Mouse (Mus musculus): Measurements from ENCODE around the gene Acot6. TPM values are rescaled to one million over a fixed set of nuclear protein-coding genes. Genes with fewer than 3 reads are reported as not detected.
A peak's percentile ranks its signal among the peaks of the same experiment; 100 is the strongest.
"Not testable (repeated sequence)": the region's sequence is repeated elsewhere in the genome, so short reads cannot be mapped to it uniquely, and the experiment has no call there.

Gene Acot6
- polyA plus RNA-seq, 1 experiment from 2014 or later: 0.41 TPM

- Histone ChIP-seq H3K4me3 (ENCODE audit: low read depth, low read length) (no peak overlapping the region), H3K36me3 (ENCODE audit: control insufficient read depth, insufficient read depth) (no peaks in the 10 kb centered on the region), H3K9me3 (replicated peaks; ENCODE audit: control insufficient read depth, low read length) (no peaks in the 10 kb centered on the region), H3K4me2 (ENCODE audit: low read depth, low read length) (no peak overlapping the region), H3K27ac (ENCODE audit: low read length) (no peak overlapping the region), H3K9ac (ENCODE audit: low read depth, low read length) (no peak overlapping the region), H3K4me1 (ENCODE audit: control insufficient read depth, low read depth, low read length) (no peaks in the 10 kb centered on the region), H3K27me3 (ENCODE audit: control insufficient read depth, insufficient read depth, low read depth, low read length) (no peaks in the 10 kb centered on the region)
- no peak for ATAC-seq (ENCODE audit: low read depth)
- 59% methylated on average over 2 of the region's 2 CpGs for WGBS (ENCODE audit: insufficient replicate concordance)
Measured at GRCm38 (mm10) chr12:84083842-84084241, 16.6 kb upstream of the Acot6 start.

DNA sequence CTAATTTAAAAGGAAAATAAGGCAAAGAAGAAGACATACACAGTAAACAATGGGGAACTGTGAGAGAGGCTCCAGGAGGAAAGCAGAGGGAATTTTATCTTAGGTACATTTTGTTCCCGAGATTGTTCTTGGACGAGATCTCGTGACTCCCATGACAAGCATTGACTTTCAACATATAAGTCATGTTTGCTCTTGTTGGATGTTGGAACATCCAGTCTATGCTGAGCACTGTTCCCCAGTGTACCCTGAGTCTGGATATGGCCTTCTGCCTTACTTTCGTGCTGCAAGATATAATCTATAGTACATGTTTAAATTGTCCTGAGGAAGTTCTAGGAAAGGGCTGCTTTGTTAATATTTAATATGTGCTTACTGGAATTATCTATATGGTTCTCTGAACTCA, 15.9 kb upstream of the Acot6 start:
- no peak overlapping the region for H3K4me2 ChIP-seq (ENCODE audit: low read depth, low read length)
- ATAC-seq (ENCODE audit: low read depth): no peak
- 62% methylated on average over 4 of the region's 4 CpGs for WGBS (ENCODE audit: insufficient replicate concordance)
- no peaks in the 10 kb centered on the region for H3K27me3 ChIP-seq (ENCODE audit: control insufficient read depth, insufficient read depth, low read depth, low read length)
- H3K4me1 ChIP-seq (ENCODE audit: control insufficient read depth, low read depth, low read length): no peaks in the 10 kb centered on the region
- no peaks in the 10 kb centered on the region for H3K9me3 ChIP-seq (replicated peaks; ENCODE audit: control insufficient read depth, low read length)
- H3K9ac ChIP-seq (ENCODE audit: low read depth, low read length): no peak overlapping the region
- H3K36me3 ChIP-seq (ENCODE audit: control insufficient read depth, insufficient read depth): no peaks in the 10 kb centered on the region
- H3K27ac ChIP-seq (ENCODE audit: low read length): no peak overlapping the region
- H3K4me3 ChIP-seq (ENCODE audit: low read depth, low read length): no peak overlapping the region

DNA sequence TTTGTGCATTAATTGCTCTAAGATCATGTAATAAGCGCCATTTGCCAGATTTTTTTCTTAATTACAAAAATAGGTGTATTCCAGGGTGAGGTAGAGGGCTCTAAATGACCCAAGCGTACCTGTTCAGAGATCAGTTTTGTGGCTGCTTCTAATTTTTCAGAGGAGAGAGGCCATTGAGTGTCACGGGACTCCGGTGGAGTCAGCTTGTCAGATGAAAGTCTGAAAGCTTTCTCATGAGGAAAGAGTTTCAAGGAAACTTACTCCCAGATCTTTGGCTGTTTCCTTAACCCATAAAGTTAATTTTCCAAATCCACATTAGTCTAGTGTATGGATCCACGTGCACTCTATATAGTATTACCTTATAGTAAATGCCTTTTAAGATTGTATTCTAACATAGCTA, 5.8 kb upstream of the Acot6 start:
- 68% methylated on average over 5 of the region's 5 CpGs for WGBS (ENCODE audit: insufficient replicate concordance)
- not testable (repeated sequence) for H3K9ac ChIP-seq (ENCODE audit: low read depth, low read length); H3K36me3 ChIP-seq (ENCODE audit: control insufficient read depth, insufficient read depth); H3K9me3 ChIP-seq (replicated peaks; ENCODE audit: control insufficient read depth, low read length); H3K4me2 ChIP-seq (ENCODE audit: low read depth, low read length); H3K4me3 ChIP-seq (ENCODE audit: low read depth, low read length); H3K27ac ChIP-seq (ENCODE audit: low read length); ATAC-seq (ENCODE audit: low read depth); H3K27me3 ChIP-seq (ENCODE audit: control insufficient read depth, insufficient read depth, low read depth, low read length); H3K4me1 ChIP-seq (ENCODE audit: control insufficient read depth, low read depth, low read length)

GRCm38 (mm10) chr12:84099605-84100004, 849 bp upstream of the Acot6 start:
- ATAC-seq (ENCODE audit: low read depth): no peak
- H3K27ac ChIP-seq (ENCODE audit: low read length): no peak overlapping the region
- no peak overlapping the region for H3K4me2 ChIP-seq (ENCODE audit: low read depth, low read length)

GRCm38 (mm10) chr12:84100071-84100470, 383 bp upstream of the Acot6 start:
- 21% methylated on average over 1 of the region's 1 CpGs for WGBS (ENCODE audit: insufficient replicate concordance)
- Histone ChIP-seq H3K4me2 (ENCODE audit: low read depth, low read length) (peak overlapping the region; percentile 77; the same call in 1 of the 2 replicates), H3K36me3 (ENCODE audit: control insufficient read depth, insufficient read depth) (no peaks in the 10 kb centered on the region), H3K27ac (ENCODE audit: low read length) (no peak overlapping the region), H3K4me1 (ENCODE audit: control insufficient read depth, low read depth, low read length) (peaks cover 3% of the 10 kb centered on the region; the same call in 1 of the 2 replicates), H3K27me3 (ENCODE audit: control insufficient read depth, insufficient read depth, low read depth, low read length) (no peaks in the 10 kb centered on the region), H3K9me3 (replicated peaks; ENCODE audit: control insufficient read depth, low read length) (no peaks in the 10 kb centered on the region), H3K9ac (ENCODE audit: low read depth, low read length) (no peak overlapping the region), H3K4me3 (ENCODE audit: low read depth, low read length) (no peak overlapping the region)
- no peak for ATAC-seq (ENCODE audit: low read depth)

More at GRCm38 (mm10) chr12:84099605-84100004, 849 bp upstream of the Acot6 start:
- H3K9ac ChIP-seq (ENCODE audit: low read depth, low read length): no peak overlapping the region
- H3K9me3 ChIP-seq (replicated peaks; ENCODE audit: control insufficient read depth, low read length): no peaks in the 10 kb centered on the region
- no peaks in the 10 kb centered on the region for H3K27me3 ChIP-seq (ENCODE audit: control insufficient read depth, insufficient read depth, low read depth, low read length)
- H3K36me3 ChIP-seq (ENCODE audit: control insufficient read depth, insufficient read depth): no peaks in the 10 kb centered on the region
- H3K4me3 ChIP-seq (ENCODE audit: low read depth, low read length): no peak overlapping the region
- 60% methylated on average over 2 of the region's 2 CpGs for WGBS (ENCODE audit: insufficient replicate concordance)
- peaks cover 3% of the 10 kb centered on the region; the same call in 1 of the 2 replicates for H3K4me1 ChIP-seq (ENCODE audit: control insufficient read depth, low read depth, low read length)

DNA sequence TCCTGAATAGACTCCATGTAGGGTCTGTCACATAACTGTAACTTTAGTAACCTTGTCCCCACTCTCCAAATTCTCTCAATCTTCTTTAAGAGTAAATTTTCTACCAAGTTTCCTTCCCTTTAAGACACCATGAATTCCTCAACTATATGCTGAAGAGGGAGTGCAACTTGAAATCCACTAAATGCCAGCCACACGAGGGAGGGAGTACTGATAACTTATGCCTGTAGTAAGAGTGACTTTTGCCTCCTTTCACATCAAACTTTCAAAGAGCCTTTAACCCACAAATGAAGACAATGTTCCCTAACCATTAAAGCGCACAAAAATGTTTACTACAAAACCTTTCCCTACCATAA, 1.0 kb downstream of the Acot6 start:
- no peaks in the 10 kb centered on the region for H3K9me3 ChIP-seq (replicated peaks; ENCODE audit: control insufficient read depth, low read length)
- peak overlapping the region; percentile 77 for H3K4me2 ChIP-seq (ENCODE audit: low read depth, low read length)
- H3K4me3 ChIP-seq (ENCODE audit: low read depth, low read length): peak overlapping the region; percentile 61
- WGBS (ENCODE audit: insufficient replicate concordance): 49% methylated on average over 2 of the region's 2 CpGs
- ATAC-seq (ENCODE audit: low read depth): no peak
- no peak overlapping the region for H3K27ac ChIP-seq (ENCODE audit: low read length)
- H3K4me1 ChIP-seq (ENCODE audit: control insufficient read depth, low read depth, low read length): peaks cover 3% of the 10 kb centered on the region; the same call in 1 of the 2 replicates
- H3K27me3 ChIP-seq (ENCODE audit: control insufficient read depth, insufficient read depth, low read depth, low read length): no peaks in the 10 kb centered on the region
- no peaks in the 10 kb centered on the region for H3K36me3 ChIP-seq (ENCODE audit: control insufficient read depth, insufficient read depth)
- no peak overlapping the region for H3K9ac ChIP-seq (ENCODE audit: low read depth, low read length)

- no peak for ATAC-seq (ENCODE audit: low read depth)
- Histone ChIP-seq H3K4me2 (ENCODE audit: low read depth, low read length) (no peak overlapping the region), H3K27me3 (ENCODE audit: control insufficient read depth, insufficient read depth, low read depth, low read length) (no peaks in the 10 kb centered on the region), H3K9ac (ENCODE audit: low read depth, low read length) (no peak overlapping the region), H3K4me3 (ENCODE audit: low read depth, low read length) (no peak overlapping the region), H3K9me3 (replicated peaks; ENCODE audit: control insufficient read depth, low read length) (no peaks in the 10 kb centered on the region), H3K4me1 (ENCODE audit: control insufficient read depth, low read depth, low read length) (no peaks in the 10 kb centered on the region), H3K27ac (ENCODE audit: low read length) (no peak overlapping the region), H3K36me3 (ENCODE audit: control insufficient read depth, insufficient read depth) (no peaks in the 10 kb centered on the region)
- WGBS (ENCODE audit: insufficient replicate concordance): 76% methylated on average over 3 of the region's 3 CpGs
Measured at GRCm38 (mm10) chr12:84107012-84107411, 6.6 kb downstream of the Acot6 start.

GRCm38 (mm10) chr12:84107692-84108091, 7.2 kb downstream of the Acot6 start:
- no peaks in the 10 kb centered on the region for H3K9me3 ChIP-seq (replicated peaks; ENCODE audit: control insufficient read depth, low read length)
- H3K4me3 ChIP-seq (ENCODE audit: low read depth, low read length): no peak overlapping the region
- no peaks in the 10 kb centered on the region for H3K4me1 ChIP-seq (ENCODE audit: control insufficient read depth, low read depth, low read length)
- no peak overlapping the region for H3K9ac ChIP-seq (ENCODE audit: low read depth, low read length)
- 41% methylated on average over 1 of the region's 1 CpGs for WGBS (ENCODE audit: insufficient replicate concordance)
- no peaks in the 10 kb centered on the region for H3K36me3 ChIP-seq (ENCODE audit: control insufficient read depth, insufficient read depth)
- no peaks in the 10 kb centered on the region for H3K27me3 ChIP-seq (ENCODE audit: control insufficient read depth, insufficient read depth, low read depth, low read length)
- no peak overlapping the region for H3K4me2 ChIP-seq (ENCODE audit: low read depth, low read length)
- no peak overlapping the region for H3K27ac ChIP-seq (ENCODE audit: low read length)
- no peak for ATAC-seq (ENCODE audit: low read depth)

- no peaks in the 10 kb centered on the region for H3K27me3 ChIP-seq (ENCODE audit: control insufficient read depth, insufficient read depth, low read depth, low read length)
- no peak overlapping the region for H3K27ac ChIP-seq (ENCODE audit: low read length)
- no peaks in the 10 kb centered on the region; the same call in 1 of the 2 replicates for H3K4me1 ChIP-seq (ENCODE audit: control insufficient read depth, low read depth, low read length)
- H3K9ac ChIP-seq (ENCODE audit: low read depth, low read length): no peak overlapping the region
- no peak for ATAC-seq (ENCODE audit: low read depth)
- no peak overlapping the region for H3K4me2 ChIP-seq (ENCODE audit: low read depth, low read length)
- no peak overlapping the region for H3K4me3 ChIP-seq (ENCODE audit: low read depth, low read length)
- no peaks in the 10 kb centered on the region for H3K36me3 ChIP-seq (ENCODE audit: control insufficient read depth, insufficient read depth)
- WGBS (ENCODE audit: insufficient replicate concordance): 60% methylated on average over 1 of the region's 1 CpGs
- H3K9me3 ChIP-seq (replicated peaks; ENCODE audit: control insufficient read depth, low read length): no peaks in the 10 kb centered on the region
Measured at GRCm38 (mm10) chr12:84109924-84110323, 9.5 kb downstream of the Acot6 start.
